Mouse (Mus musculus): ENCODE data around the gene Timm17b.

DNA sequence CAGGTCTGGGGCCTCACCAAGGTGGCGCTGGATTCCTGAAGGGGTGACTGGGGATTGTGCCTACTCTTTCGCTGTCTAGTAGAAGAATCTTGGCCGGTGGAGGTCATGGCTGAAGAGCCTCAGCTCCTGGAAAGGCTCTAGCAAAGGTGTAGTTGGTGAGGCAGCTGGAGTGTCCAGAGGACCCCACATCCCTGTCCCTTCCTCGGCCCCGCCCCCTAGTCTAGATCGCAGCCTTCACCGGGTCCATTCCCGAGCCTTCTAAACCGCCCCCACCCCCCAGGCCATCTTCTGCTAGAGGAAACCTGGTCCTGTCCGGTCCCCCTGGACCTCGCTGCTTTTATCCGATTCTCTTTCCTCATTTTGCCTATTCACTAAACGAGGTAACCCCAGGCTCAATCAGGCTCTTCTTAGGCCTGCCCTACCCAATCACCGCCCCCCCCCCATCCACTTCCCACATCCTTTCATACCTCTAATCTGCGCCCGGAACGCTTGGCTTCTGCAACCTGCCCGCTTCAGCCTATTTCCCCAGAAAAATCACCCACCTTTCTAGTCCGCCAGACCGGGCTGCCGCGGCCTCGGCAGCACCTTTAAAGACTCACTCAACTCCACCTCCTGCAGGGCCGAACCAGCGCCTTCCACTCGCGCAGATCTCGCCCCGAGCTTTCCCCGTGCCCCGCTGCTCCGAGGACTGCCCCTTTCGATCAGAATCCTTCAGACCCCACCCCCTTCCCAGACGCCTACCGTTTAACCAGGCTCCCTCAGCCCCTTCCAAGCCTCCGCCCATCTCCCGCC, 48.1 kb downstream of the Timm17b start, which contains the start of gene Hdac6:
- TF ChIP-seq GATA1 (IDR thresholded peaks at IDR 0.05; ENCODE audit: borderline replicate concordance, low read length) (no peak), FLI1 (IDR thresholded peaks at IDR 0.05; ENCODE audit: low read length) (no peak)

Data from megakaryocyte, embryonic 14.5 days (primary cell).